Mouse (Mus musculus) mature B cell (primary cell): Measurements from ENCODE around the gene Krt17.
"Not testable (repeated sequence)": the region's sequence is repeated elsewhere in the genome, so short reads cannot be mapped to it uniquely, and the experiment has no call there.

Source experiments
- in situ Hi-C: fragments of 300-500 bp; cut with MboI; formaldehyde crosslinking; loops from 2 replicates; pipeline ENCODE4 v1.14.3; 2019

Gene Krt17

GRCm38 (mm10) chr11:100269821-100270332 is 9.0 kb upstream of the Krt17 start, which contains the start of gene Krt42:
TSS of gene Krt42 (minus strand) at chr11:100269871.
- in situ Hi-C loops, result no loop called here

DNA sequence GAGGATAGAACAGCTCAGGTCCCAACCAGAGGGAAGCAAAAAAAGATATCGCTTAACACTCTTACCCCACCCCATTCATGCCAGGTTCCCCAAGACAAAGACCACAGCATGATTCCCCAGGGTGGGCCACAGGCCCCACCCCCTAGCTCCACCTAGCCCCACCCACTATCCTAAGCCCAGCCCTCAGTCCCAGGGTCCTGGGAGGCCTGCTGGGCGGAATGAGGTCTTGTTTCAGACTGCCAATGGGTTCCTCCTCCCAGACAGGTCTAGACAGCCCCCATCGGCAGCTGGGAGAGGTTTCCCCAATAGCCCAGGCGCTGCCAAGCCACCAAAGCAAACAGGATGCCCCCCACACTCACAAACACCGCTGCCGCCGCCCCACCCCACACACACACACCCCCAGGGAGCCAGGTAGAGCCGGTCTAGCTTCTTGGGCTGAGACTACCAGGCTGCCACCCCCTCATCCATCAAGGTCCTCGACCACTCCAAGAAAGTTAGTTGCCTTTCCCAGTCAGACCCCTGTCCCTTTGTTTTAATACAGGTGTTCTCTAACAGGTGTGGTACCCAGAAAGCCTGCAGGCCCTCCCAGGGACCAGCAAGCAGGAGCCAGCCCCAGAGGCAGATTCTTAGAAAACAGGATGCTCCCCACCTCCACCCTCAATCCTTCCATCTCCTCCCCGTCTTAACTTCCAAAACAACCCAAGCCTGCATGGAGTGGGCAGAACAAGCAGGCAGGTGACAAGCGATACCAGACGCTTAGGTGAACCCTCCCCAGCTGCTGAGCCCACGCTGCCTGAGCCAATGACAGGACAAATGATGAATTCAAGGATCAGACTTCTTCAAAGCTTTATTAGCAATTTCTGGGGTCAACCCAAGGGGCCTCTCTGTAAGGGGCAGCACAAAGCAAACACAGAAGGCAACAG is 1.5 kb upstream of the Krt17 start:
- in situ Hi-C loops, result no loop called here

DNA sequence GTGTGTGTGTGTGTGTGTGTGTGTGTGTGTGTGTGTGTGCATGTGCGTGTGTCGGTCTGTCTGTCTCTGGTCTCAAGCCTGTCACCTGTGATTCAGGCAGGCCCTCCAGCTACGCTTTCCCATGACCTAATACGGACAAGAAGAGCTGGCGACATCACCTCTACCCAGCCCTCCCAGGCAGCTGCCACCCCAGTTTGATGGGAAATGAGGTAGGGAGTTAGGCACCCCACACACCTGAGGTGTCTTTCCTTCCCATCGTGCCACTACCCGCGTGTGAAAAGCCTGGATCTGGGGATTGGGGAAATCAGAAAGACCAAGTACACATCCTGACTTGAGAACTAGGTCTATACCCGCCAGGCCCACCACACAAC is 391 bp upstream of the Krt17 start:
- in situ Hi-C loops, result no loop called here

- in situ Hi-C loops, result no loop called here
Observed at GRCm38 (mm10) chr11:100259079-100259478, 1.8 kb downstream of the Krt17 start.

DNA sequence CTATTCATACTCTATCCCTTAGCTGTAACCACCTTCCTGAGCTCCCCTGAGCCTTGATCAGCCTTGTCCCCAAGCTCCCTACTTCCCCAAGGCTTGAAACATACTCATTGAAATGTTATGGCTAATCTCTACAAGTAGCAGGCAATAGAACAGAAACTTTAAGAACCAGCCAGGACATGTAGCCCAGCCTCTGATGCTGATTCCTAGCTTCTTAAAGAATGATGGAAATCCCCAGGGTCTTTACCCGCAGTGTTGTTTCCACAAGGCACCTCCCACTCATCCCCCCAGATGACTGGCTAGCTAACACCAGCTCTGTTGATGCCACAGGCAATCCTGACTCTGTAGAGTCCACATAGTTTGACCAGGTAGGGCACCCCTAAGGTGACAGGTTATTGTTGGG is 2.9 kb downstream of the Krt17 start:
- in situ Hi-C loops, result no loop called here

- in situ Hi-C loops, result no loop called here
Observed at GRCm38 (mm10) chr11:100255514-100255913, 5.3 kb downstream of the Krt17 start.

DNA sequence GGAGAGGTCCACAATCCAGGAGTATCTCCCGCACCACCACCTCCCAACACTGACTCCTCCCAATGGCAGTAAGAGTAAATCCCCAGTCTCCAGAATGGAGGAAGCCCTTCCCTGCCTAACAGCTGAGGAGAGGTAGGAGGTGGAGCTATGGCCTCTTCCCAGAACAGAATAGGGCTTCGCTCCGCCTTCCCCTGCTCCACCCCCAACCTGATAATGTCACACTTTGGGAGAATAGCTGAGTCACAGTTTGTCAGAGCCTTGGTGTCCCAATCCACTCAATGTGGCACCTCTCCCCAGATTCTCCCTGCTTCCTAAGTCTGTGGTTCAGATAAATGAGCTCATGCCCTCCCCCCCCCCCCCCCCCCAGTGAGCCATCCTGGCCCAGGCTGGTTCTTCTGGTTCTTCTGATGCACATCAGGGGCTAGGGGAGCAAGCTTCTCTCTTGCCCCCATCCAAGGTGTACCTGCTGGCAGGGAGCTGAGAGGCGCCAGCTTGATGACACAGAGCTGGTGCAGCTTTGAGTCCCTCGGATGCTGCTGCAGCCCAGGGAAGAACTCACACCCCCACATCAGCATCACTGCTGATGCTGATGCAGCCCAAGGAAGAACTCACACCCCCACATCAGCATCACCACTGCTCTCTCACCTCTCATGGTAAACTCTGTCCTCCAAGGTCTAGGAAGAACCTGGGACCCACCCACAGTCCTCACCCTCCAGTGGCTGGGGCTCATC is 6.3 kb downstream of the Krt17 start:
- in situ Hi-C loops, result no loop called here

DNA sequence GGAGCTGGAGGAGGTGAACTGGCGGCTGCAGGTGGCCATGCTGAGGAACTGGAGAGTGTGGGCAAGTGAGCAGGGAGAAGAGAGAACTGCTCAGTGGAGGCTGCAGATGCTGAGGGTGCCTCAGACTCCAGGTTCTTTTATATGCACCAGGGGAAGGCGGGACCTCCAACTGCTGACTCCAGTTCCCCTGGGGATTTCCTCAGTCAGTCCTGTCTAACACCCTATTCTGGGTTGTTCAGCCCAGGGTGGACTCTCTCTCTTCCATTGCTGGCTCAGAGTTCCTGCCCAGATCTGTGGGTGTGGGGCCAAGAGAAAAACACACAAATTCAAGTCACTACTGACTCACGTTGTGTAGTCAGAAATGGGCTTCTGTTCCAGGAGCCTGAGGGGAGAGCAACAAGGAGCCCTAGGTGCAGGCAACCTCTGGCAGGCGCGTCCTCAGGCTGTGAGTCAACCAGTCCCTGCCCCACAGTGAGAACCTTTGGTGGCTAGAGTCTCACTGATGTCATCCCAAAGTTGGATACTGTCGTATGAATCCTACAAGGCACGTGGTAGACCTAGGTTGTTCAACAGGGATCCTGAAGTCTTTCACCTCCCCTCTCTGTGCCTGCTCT is 11.9 kb downstream of the Krt17 start, which contains the start of gene Krt16:
Gene Krt16 (minus strand): TSS at position 51 of the 614 bp plus-strand sequence.
- in situ Hi-C loops, result no loop called here

- in situ Hi-C loops, result not testable (repeated sequence)
Observed at GRCm38 (mm10) chr11:100246471-100246870, 14.4 kb downstream of the Krt17 start.

DNA sequence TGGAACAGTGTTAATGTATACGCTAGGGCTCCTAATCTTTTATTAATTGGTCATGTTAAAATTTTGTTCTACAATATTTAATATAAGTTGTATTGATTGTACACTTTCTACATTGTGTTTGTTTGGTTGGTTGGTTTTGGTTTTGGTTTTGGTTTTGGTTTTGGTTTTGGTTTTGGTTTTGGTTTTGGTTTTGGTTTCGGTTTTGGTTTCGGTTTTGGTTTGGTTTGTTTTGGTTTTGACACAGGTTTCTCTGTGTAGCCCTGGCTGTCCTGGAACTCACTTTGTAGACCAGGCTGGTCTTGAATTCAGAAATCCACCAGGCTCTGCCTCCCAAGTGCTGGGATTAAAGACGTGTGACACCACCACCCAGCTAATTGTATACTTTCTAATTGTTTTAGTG is 20.6 kb downstream of the Krt17 start:
- in situ Hi-C loops, result not testable (repeated sequence)

DNA sequence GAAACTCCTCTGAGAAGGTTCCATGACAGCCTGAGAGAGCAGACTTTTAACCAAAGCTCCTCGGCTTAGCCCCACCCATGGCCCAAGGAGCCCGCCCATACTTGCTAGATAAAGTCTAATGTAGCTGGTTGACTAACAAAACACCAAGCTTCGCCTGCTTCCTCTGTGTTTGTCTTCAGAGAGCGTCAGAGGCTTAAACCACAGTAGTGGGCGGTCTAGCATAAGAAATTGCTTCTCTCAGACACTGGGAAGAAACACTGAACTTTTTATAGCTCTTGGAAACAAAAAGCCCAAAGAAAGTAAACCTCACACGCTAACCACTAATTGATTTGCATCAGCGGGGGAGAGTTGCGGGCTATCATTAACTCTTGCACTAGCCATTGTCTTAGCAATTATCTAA is 39.1 kb downstream of the Krt17 start:
- in situ Hi-C loops, result no loop called here

- in situ Hi-C loops, result no loop called here
Observed at GRCm38 (mm10) chr11:100219304-100219703, 41.5 kb downstream of the Krt17 start.

GRCm38 (mm10) chr11:100208542-100208941 is 52.3 kb downstream of the Krt17 start:
- in situ Hi-C loops, result no loop called here

DNA sequence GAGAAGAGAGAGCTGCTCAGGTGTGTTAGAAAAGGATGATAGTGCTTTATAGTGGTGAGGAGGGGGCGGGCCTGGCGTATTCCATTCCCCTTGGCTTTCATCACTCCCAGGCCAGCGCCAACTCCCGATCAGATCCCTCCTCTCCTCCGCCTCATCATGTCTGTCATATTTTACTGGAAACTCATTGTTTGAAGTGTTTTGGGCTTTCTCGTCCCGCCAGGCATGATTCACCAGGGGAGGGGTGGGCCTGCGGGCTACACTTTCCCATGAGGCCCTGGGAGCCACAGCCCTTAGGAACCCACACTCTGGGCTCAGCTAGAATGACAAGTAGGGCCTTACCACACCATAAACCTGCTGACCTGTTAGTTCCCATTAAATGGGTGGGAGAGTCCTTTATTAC is 53.3 kb downstream of the Krt17 start, which contains the start of gene Krt14:
Gene Krt14 (minus strand): TSS at position 51 of the 400 bp plus-strand sequence.
- in situ Hi-C loops, result no loop called here
